Mouse (Mus musculus) hindbrain, postnatal 0 days (tissue): Measurements from ENCODE around the gene Cep95. TPM values are rescaled to one million over a fixed set of nuclear protein-coding genes. Genes with fewer than 3 reads are reported as not detected.

ENCODE experiments used
- ATAC-seq: fragments of 200-750 bp; cut with Nextera tagmentation; 2 replicates; pipeline ENCODE4 v1.8.0; 2017; ENCODE audit warnings: mild to moderate bottlenecking, moderate TSS enrichment, moderate library complexity
- DNase-seq: peaks from one replicate; pipeline ENCODE4 v3.0.0-alpha.2; 2015; ENCODE audit warnings: low spot score
- H3K27ac ChIP-seq: fragments of 300-500 bp; sonication (generic); 2 replicates; pipeline ENCODE4 v1.5.1; 2014; ENCODE audit warnings: mild to moderate bottlenecking
- H3K27me3 ChIP-seq: fragments of 300-500 bp; sonication (generic); 2 replicates; pipeline ENCODE4 v1.6.1; 2014; ENCODE audit warnings: low read length, mixed read lengths; ENCODE audit not compliant: insufficient read depth
- H3K36me3 ChIP-seq: fragments of 300-500 bp; sonication (generic); 2 replicates; pipeline ENCODE4 v1.6.1; 2014; ENCODE audit warnings: low read length, mixed read lengths; ENCODE audit not compliant: insufficient read depth
- H3K4me1 ChIP-seq: fragments of 300-500 bp; sonication (generic); 2 replicates; pipeline ENCODE4 v1.6.1; 2014; ENCODE audit warnings: antibody characterized with exemption, low read length, mixed read lengths; ENCODE audit not compliant: insufficient read depth
- H3K4me2 ChIP-seq: fragments of 300-500 bp; sonication (generic); 2 replicates; pipeline ENCODE4 v1.6.1; 2014; ENCODE audit warnings: low read depth, mild to moderate bottlenecking, low read length, moderate library complexity, mixed read lengths
- H3K4me3 ChIP-seq: fragments of 300-500 bp; sonication (generic); 2 replicates; pipeline ENCODE4 v1.5.1; 2014; ENCODE audit warnings: low read length
- H3K9ac ChIP-seq: fragments of 300-500 bp; sonication (generic); replicated peaks from 2 replicates; pipeline ENCODE4 v1.6.1; 2014; ENCODE audit warnings: mild to moderate bottlenecking, low read length, moderate library complexity, mixed read lengths
- H3K9me3 ChIP-seq: fragments of 300-500 bp; sonication (generic); 2 replicates; pipeline ENCODE4 v1.6.1; 2016; ENCODE audit warnings: low read length, mixed read lengths
- CTCF ChIP-seq: IDR thresholded peaks from 2 replicates; pipeline ENCODE4 v1.5.1; 2016; ENCODE audit warnings: antibody characterized with exemption, control low read depth, low read depth
- WGBS: fragments of 180-500 bp; shearing (Covaris S2); extraction: QIAGEN DNeasy Blood & Tissue Kit; methylation state at CpG from one replicate; pipeline ENCODE4 v1.1.7; 2014; 5-methylcytosine and 5-hydroxymethylcytosine counted together
- polyA plus RNA-seq: library from polyadenylated mRNA; unstranded; fragments of >200 nt; fragmentation: Nextera tagmentation; extraction: Ambion mirVana; gene quantifications from 2 replicates; pipeline ENCODE4 v1.2.1, GENCODE M21; 2015
- total RNA-seq: library from RNA; depleted of rRNA; stranded (reverse); fragments of >200 nt; gene quantifications from 2 replicates; pipeline ENCODE4 v1.2.3, GENCODE M21; 2014

Gene Cep95
- total and polyA plus RNA-seq, 2 experiments from 2014 or later, result 7.2 to 9.0 TPM

GRCm38 (mm10) chr11:106750121-106750751 lies 38.8 kb upstream of the Cep95 start, which contains the start of gene Pecam1:
TSS of gene Pecam1 (minus strand) at chr11:106750628.
- no peaks in the 10 kb centered on the region for H3K27me3 ChIP-seq
- no peak within 1 kb of the TSS for H3K4me2 ChIP-seq
- H3K27ac ChIP-seq, result no peak within 1 kb of the TSS
- ATAC-seq, result no peak
- H3K4me1 ChIP-seq, result no peaks in the 10 kb centered on the region
- DNase-seq, result no peak
- H3K36me3 ChIP-seq, result no peaks in the 10 kb centered on the region
- 0 out of 2 replicates have a peak, but pooled peaks cover 4% of the 10 kb centered on the region for H3K9me3 ChIP-seq
- TF ChIP-seq CTCF, result no peak
- no peak within 1 kb of the TSS for H3K9ac ChIP-seq
- no peak within 1 kb of the TSS for H3K4me3 ChIP-seq
- WGBS, result 85% methylated on average over 13 of the region's 13 CpGs

- Histone ChIP-seq H3K4me3 (no peak within 1 kb of the TSS), H3K9ac (no peak within 1 kb of the TSS), H3K36me3 (no peaks in the 10 kb centered on the region), H3K4me1 (no peaks in the 10 kb centered on the region), H3K4me2 (no peak within 1 kb of the TSS), H3K27me3 (no peaks in the 10 kb centered on the region), H3K9me3 (0 out of 2 replicates have a peak, but pooled peaks cover 4% of the 10 kb centered on the region), H3K27ac (no peak within 1 kb of the TSS)
- no peak for DNase-seq
- WGBS, result 90% methylated on average over 17 of the region's 17 CpGs
- no peak for ATAC-seq
- no peak for TF ChIP-seq CTCF
Measured at GRCm38 (mm10) chr11:106751039-106752018, 37.7 kb upstream of the Cep95 start, which contains the start of gene Milr1. TSS of gene Milr1 (plus strand) at chr11:106751226.

GRCm38 (mm10) chr11:106752103-106752502 lies 36.9 kb upstream of the Cep95 start:
- no peak for TF ChIP-seq CTCF
- WGBS, result 90% methylated on average over 7 of the region's 7 CpGs

GRCm38 (mm10) chr11:106753314-106753713 lies 35.7 kb upstream of the Cep95 start:
- no peaks in the 10 kb centered on the region for H3K9me3 ChIP-seq
- H3K4me1 ChIP-seq, result no peaks in the 10 kb centered on the region
- H3K4me2 ChIP-seq, result no peak overlapping the region
- no peak for ATAC-seq
- no peak overlapping the region for H3K27ac ChIP-seq
- 89% methylated on average over 6 of the region's 6 CpGs for WGBS
- TF ChIP-seq CTCF, result no peak
- H3K27me3 ChIP-seq, result no peaks in the 10 kb centered on the region
- no peaks in the 10 kb centered on the region for H3K36me3 ChIP-seq
- no peak for DNase-seq
- H3K9ac ChIP-seq, result no peak overlapping the region
- H3K4me3 ChIP-seq, result no peak overlapping the region

More at GRCm38 (mm10) chr11:106752103-106752502, 36.9 kb upstream of the Cep95 start:
- no peaks in the 10 kb centered on the region for H3K4me1 ChIP-seq
- DNase-seq, result no peak
- H3K4me2 ChIP-seq, result no peak overlapping the region
- no peaks in the 10 kb centered on the region for H3K36me3 ChIP-seq
- no peak for ATAC-seq
- H3K27me3 ChIP-seq, result no peaks in the 10 kb centered on the region
- H3K9ac ChIP-seq, result no peak overlapping the region
- no peak overlapping the region for H3K4me3 ChIP-seq
- no peak overlapping the region for H3K27ac ChIP-seq
- 0 out of 2 replicates have a peak, but pooled peaks cover 3% of the 10 kb centered on the region for H3K9me3 ChIP-seq

- no peaks in the 10 kb centered on the region for H3K27me3 ChIP-seq
- ATAC-seq, result no peak
- WGBS, result 56% methylated on average over 5 of the region's 5 CpGs
- TF ChIP-seq CTCF, result no peak
- H3K27ac ChIP-seq, result no peak overlapping the region
- no peak overlapping the region for H3K9ac ChIP-seq
- DNase-seq, result no peak
- no peaks in the 10 kb centered on the region for H3K9me3 ChIP-seq
- no peaks in the 10 kb centered on the region for H3K36me3 ChIP-seq
- H3K4me1 ChIP-seq, result no peaks in the 10 kb centered on the region
- no peak overlapping the region for H3K4me3 ChIP-seq
- no peak overlapping the region for H3K4me2 ChIP-seq
Measured at GRCm38 (mm10) chr11:106755583-106755982, 33.5 kb upstream of the Cep95 start.

- H3K4me3 ChIP-seq, result no peak overlapping the region
- no peaks in the 10 kb centered on the region for H3K27me3 ChIP-seq
- H3K36me3 ChIP-seq, result no peaks in the 10 kb centered on the region
- 92% methylated on average over 3 of the region's 3 CpGs for WGBS
- DNase-seq, result no peak
- TF ChIP-seq CTCF, result no peak
- no peak overlapping the region for H3K9ac ChIP-seq
- no peaks in the 10 kb centered on the region for H3K9me3 ChIP-seq
- no peak overlapping the region for H3K27ac ChIP-seq
- 0 out of 2 replicates have a peak, but pooled peaks cover 3% of the 10 kb centered on the region for H3K4me1 ChIP-seq
- H3K4me2 ChIP-seq, result no peak overlapping the region
- no peak for ATAC-seq
Measured at GRCm38 (mm10) chr11:106759028-106759427, 30.0 kb upstream of the Cep95 start.
